Mouse (Mus musculus): ENCODE measurements at regions not wholly inside any gene's neighbourhood (a gene's known extent, or its start where the extent isn't known, plus 50 kb on each side); places are given as distances from the start of the nearest gene placed in this dataset.

DNA sequence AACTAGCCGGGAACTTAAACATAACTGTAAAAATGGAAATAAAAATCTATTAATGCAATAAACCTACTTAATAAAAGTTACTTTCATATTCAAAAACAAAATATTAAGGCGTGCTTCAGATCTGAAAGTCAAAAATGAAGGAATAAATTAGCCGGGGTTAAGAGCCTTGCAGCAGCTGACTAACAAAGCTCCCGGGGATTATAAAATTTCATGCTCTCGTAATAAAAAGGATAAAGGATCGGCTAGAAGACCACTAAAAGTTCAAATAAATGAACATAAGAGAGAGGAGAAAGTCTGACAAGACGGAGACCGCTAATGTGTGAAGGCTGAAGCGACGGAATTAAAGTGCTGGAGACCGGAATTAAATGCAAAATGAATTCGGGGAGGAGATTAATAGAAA is 144.3 kb upstream of the Zfp64 start:
- no peak overlapping the region for H3K27ac ChIP-seq (ENCODE audit: insufficient read depth, low read depth)
- DNase-seq (ENCODE audit: extremely low read depth) = no peak
- no peak overlapping the region for H3K9ac ChIP-seq (ENCODE audit: insufficient read depth, low read depth)
- dilution Hi-C loops (cut with MboI; ENCODE audit: extremely low pct_ligation_motif_present, extremely low pct_unique_long_range_greater_than_20kb, low sequenced_read_pairs) = no loop called here
- H3K27me3 ChIP-seq (replicated peaks) = no peaks in the 10 kb centered on the region
- no peak overlapping the region for H3K4me3 ChIP-seq (replicated peaks in 1 of 3; ENCODE audit: low read depth in 2 of 3, low read length in 2 of 3, poor library complexity in 1 of 3)
- no peak overlapping the region for H3K4me2 ChIP-seq (ENCODE audit: insufficient read depth, low read depth, poor library complexity, severe bottlenecking)
- H3K4me1 ChIP-seq (ENCODE audit: control insufficient read depth in 1 of 2, insufficient read depth in 2 of 2) = no peaks in the 10 kb centered on the region
- in situ Hi-C loops (cut with MboI; ENCODE audit: low pct_ligation_motif_present, low pct_unique_long_range_greater_than_20kb, low sequenced_read_pairs) = no loop called here
- H3K9me3 ChIP-seq (replicated peaks; ENCODE audit: low read length) = peaks cover 72% of the 10 kb centered on the region
- H3K36me3 ChIP-seq (replicated peaks in 1 of 2; ENCODE audit: control insufficient read depth in 1 of 2, insufficient read depth in 1 of 2, low read length in 1 of 2) = no peaks in the 10 kb centered on the region
- TF ChIP-seq CHD1 (IDR thresholded peaks at IDR 0.05; ENCODE audit: low read depth, low read length) = no peak
- no peak for TF ChIP-seq ELF1 (IDR thresholded peaks at IDR 0.05; ENCODE audit: low read depth, low read length)
- no peak for TF ChIP-seq SIN3A (IDR thresholded peaks at IDR 0.05; ENCODE audit: low read length)
- no peak for TF ChIP-seq E2F4 (IDR thresholded peaks at IDR 0.05; ENCODE audit: insufficient replicate concordance, low read depth, low read length)
- no peak for TF ChIP-seq PAX5 (IDR thresholded peaks at IDR 0.05; ENCODE audit: low read length)
- TF ChIP-seq ZC3H11A (IDR thresholded peaks at IDR 0.05; ENCODE audit: low read depth, low read length) = no peak
- no peak for TF ChIP-seq UBTF (IDR thresholded peaks at IDR 0.05; ENCODE audit: low read depth, low read length)
- TF ChIP-seq MYC (IDR thresholded peaks at IDR 0.05; ENCODE audit: low read depth, low read length) = no peak
- no peak for TF ChIP-seq TBP (conservative IDR thresholded peaks at IDR 0.05; ENCODE audit: low read depth, low read length)
- H3K79me2 ChIP-seq (replicated peaks; ENCODE audit: control insufficient read depth, extremely low read depth, insufficient read depth, poor library complexity, severe bottlenecking) = no peaks in the 10 kb centered on the region

DNA sequence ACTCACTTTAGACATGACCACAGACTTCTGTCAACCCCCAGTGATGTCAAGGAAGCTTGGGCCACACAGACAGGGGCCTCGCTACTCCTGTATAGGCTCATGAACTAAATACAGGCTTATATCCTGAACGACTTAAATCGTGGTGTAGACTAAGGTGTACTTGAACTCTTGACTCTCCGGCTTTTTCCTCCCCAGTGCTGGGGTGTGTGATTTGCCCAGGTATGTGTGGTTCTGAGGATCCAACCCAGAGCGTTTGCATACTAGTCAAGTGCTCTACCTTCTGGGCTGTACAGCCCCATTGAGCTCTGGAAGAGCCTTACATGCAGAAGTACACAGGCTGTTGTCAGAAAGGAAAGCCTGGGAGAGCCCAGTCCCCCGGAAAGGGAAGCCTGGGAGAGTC is 143.2 kb upstream of the Zfp64 start:
- no peaks in the 10 kb centered on the region for H3K4me1 ChIP-seq (ENCODE audit: control insufficient read depth in 1 of 2, insufficient read depth in 2 of 2)
- H3K9ac ChIP-seq (ENCODE audit: insufficient read depth, low read depth) = no peak overlapping the region
- in situ Hi-C loops (cut with MboI; ENCODE audit: low pct_ligation_motif_present, low pct_unique_long_range_greater_than_20kb, low sequenced_read_pairs) = no loop called here
- no peak for DNase-seq (ENCODE audit: extremely low read depth)
- H3K27ac ChIP-seq (ENCODE audit: insufficient read depth, low read depth) = no peak overlapping the region
- peaks cover 71% of the 10 kb centered on the region for H3K9me3 ChIP-seq (replicated peaks; ENCODE audit: low read length)
- dilution Hi-C loops (cut with MboI; ENCODE audit: extremely low pct_ligation_motif_present, extremely low pct_unique_long_range_greater_than_20kb, low sequenced_read_pairs) = no loop called here
- H3K4me3 ChIP-seq (replicated peaks in 1 of 3; ENCODE audit: low read depth in 2 of 3, low read length in 2 of 3, poor library complexity in 1 of 3) = no peak overlapping the region
- H3K36me3 ChIP-seq (replicated peaks in 1 of 2; ENCODE audit: control insufficient read depth in 1 of 2, insufficient read depth in 1 of 2, low read length in 1 of 2) = no peaks in the 10 kb centered on the region
- H3K79me2 ChIP-seq (replicated peaks; ENCODE audit: control insufficient read depth, extremely low read depth, insufficient read depth, poor library complexity, severe bottlenecking) = no peaks in the 10 kb centered on the region
- no peak overlapping the region for H3K4me2 ChIP-seq (ENCODE audit: insufficient read depth, low read depth, poor library complexity, severe bottlenecking)
- no peaks in the 10 kb centered on the region for H3K27me3 ChIP-seq (replicated peaks)
- TF ChIP-seq IRF4 (IDR thresholded peaks at IDR 0.05; ENCODE audit: low read depth, low read length) (no peak), EP300 (IDR thresholded peaks at IDR 0.05; ENCODE audit: low read length) (no peak), RCOR1 (conservative IDR thresholded peaks at IDR 0.05; ENCODE audit: low read depth, low read length) (no peak), ZKSCAN1 (IDR thresholded peaks at IDR 0.05; ENCODE audit: borderline replicate concordance, low read depth, low read length) (no peak), MEF2A (IDR thresholded peaks at IDR 0.05; ENCODE audit: borderline replicate concordance, low read depth, low read length) (no peak), RAD21 (IDR thresholded peaks at IDR 0.05; ENCODE audit: low read depth, low read length) (no peak), E2F4 (IDR thresholded peaks at IDR 0.05; ENCODE audit: insufficient replicate concordance, low read depth, low read length) (no peak), CHD2 (IDR thresholded peaks at IDR 0.05; ENCODE audit: low read length) (no peak), ETS1 (conservative IDR thresholded peaks at IDR 0.05; ENCODE audit: low read depth, low read length) (no peak), NRF1 (IDR thresholded peaks at IDR 0.05; ENCODE audit: low read depth, low read length) (no peak)

Measured in CH12.LX (cell line).